Mouse (Mus musculus) ES-E14 (cell line): ENCODE data around the gene Chmp1a. TPM values are rescaled to one million over a fixed set of nuclear protein-coding genes. Genes with fewer than 3 reads are reported as not detected.
"Not testable (repeated sequence)": the region's sequence is repeated elsewhere in the genome, so short reads cannot be mapped to it uniquely, and the experiment has no call there.

Experiments used
- DNase-seq: peaks from one replicate; pipeline ENCODE4 v3.0.0-alpha.2; 2013; ENCODE audit warnings: low read depth, low spot score
- H3K27ac ChIP-seq: 2 replicates; pipeline ENCODE4 v1.5.1; 2012; ENCODE audit warnings: low read depth, mild to moderate bottlenecking, low read length, moderate library complexity, mixed read lengths; ENCODE audit not compliant: poor library complexity, insufficient read depth, severe bottlenecking
- H3K36me3 ChIP-seq: 2 replicates; pipeline ENCODE4 v1.6.1; 2012; ENCODE audit warnings: mild to moderate bottlenecking, low read length, moderate library complexity, mixed read lengths; ENCODE audit not compliant: control insufficient read depth, poor library complexity, insufficient read depth, severe bottlenecking
- H3K4me1 ChIP-seq, 2 experiments: fragments of 150-350 bp in 1 of 2; sonication (generic) in 1 of 2; 2 replicates each; pipeline ENCODE4 v1.6.1; 2012; ENCODE audit warnings: low read length in 2 of 2, mild to moderate bottlenecking in 1 of 2, mixed read lengths in 1 of 2; ENCODE audit not compliant: control insufficient read depth in 2 of 2, insufficient read depth in 2 of 2, poor library complexity in 1 of 2
- H3K4me3 ChIP-seq, 2 experiments: fragments of 150-350 bp in 1 of 2; sonication (generic) in 1 of 2; 2 replicates each; pipeline ENCODE4 v1.5.1; 2012; ENCODE audit warnings: low read length in 2 of 2, low read depth in 1 of 2, mild to moderate bottlenecking in 1 of 2, mixed read lengths in 1 of 2; ENCODE audit not compliant: insufficient read depth in 1 of 2, poor library complexity in 1 of 2, severe bottlenecking in 1 of 2
- H3K9ac ChIP-seq: 2 replicates; pipeline ENCODE4 v1.6.1; 2012; ENCODE audit warnings: low read depth, mild to moderate bottlenecking, low read length, mixed read lengths; ENCODE audit not compliant: poor library complexity, insufficient read depth, severe bottlenecking
- H3K9me3 ChIP-seq: fragments of 150-350 bp; sonication (generic); 2 replicates; pipeline ENCODE4 v1.6.1; 2012; ENCODE audit warnings: low read depth, mild to moderate bottlenecking, low read length; ENCODE audit not compliant: control insufficient read depth, insufficient read depth
- CHD2 ChIP-seq: IDR thresholded peaks from 2 replicates; pipeline ENCODE4 v1.6.1; 2014; ENCODE audit warnings: mild to moderate bottlenecking, low read depth, low read length, inconsistent platforms
- HCFC1 ChIP-seq: IDR thresholded peaks from 2 replicates; pipeline ENCODE4 v1.6.1; 2012; ENCODE audit warnings: low read length, inconsistent platforms, borderline replicate concordance; ENCODE audit not compliant: insufficient read depth
- MAFK ChIP-seq: IDR thresholded peaks from 2 replicates; pipeline ENCODE4 v1.6.1; 2014; ENCODE audit warnings: mild to moderate bottlenecking, low read depth, low read length, inconsistent platforms; ENCODE audit not compliant: insufficient read depth
- ZC3H11A ChIP-seq: IDR thresholded peaks from 2 replicates; pipeline ENCODE4 v1.6.1; 2012; ENCODE audit warnings: low read depth, mild to moderate bottlenecking, inconsistent platforms, low read length, borderline replicate concordance
- ZNF384 ChIP-seq: IDR thresholded peaks from 2 replicates; pipeline ENCODE4 v1.6.1; 2012; ENCODE audit warnings: low read depth, low read length, inconsistent platforms
- in situ Hi-C, 2 experiments: fragments of 600-800 bp; cut with MboI; formaldehyde crosslinking; loops; one replicate each; pipeline ENCODE4 v1.15.1; 2025; ENCODE audit warnings: low sequenced_read_pairs in 2 of 2, inconsistent platforms in 1 of 2; ENCODE audit not compliant: unreplicated experiment in 2 of 2
- total RNA-seq: library from RNA; depleted of rRNA; stranded (reverse); fragments of 300-350 nt; gene quantifications from 2 replicates; pipeline ENCODE4 v1.2.3, GENCODE M21; 2012

The Chmp1a gene
- total RNA-seq, 1 experiment, result 86.0 TPM

DNA sequence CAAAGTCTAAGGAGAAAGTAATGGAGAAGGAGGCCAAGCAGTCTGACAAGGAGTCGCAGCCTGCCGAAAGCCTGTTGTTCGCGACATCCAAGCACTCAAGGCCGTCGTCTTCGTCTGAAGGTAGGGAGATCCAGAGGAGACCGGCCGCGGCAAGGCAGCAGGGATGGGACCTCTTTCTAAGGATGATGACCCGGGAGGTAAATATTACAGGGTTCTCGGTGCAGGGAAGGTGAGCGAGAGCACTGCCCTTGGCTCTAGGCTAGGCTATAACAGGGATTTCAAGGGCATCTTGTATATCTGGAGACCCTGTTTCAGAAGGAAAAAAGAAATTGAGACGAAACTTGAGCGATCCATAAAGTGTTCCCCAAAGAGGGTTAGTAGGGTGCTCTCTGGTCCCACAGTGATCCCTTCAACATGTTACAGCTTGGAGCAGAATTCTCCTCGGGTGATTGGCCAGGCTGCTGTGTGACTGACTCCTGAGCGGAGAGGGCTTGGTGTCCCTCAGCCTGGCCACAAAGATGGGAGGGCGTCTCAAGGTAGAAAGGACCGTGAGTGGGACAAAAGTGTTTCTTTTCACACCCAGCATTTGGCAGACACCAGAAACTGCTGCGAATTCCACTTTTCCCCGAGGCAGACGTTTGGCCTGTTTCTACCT, 682 bp upstream of the Chmp1a start:
- Histone ChIP-seq H3K4me3 (peak overlapping the region; percentile 62 to 95), H3K4me1 (peaks cover 2 to 3% of the 10 kb centered on the region in 2 experiments; a peak in 2 of 4 replicates), H3K9ac (peak overlapping the region; percentile 58), H3K36me3 (peaks cover 15% of the 10 kb centered on the region), H3K27ac (no peak overlapping the region), H3K9me3 (no peaks in the 10 kb centered on the region)
- in situ Hi-C loops, result no loop called here
- no peak for DNase-seq
- TF ChIP-seq ZNF384, result no peak

DNA sequence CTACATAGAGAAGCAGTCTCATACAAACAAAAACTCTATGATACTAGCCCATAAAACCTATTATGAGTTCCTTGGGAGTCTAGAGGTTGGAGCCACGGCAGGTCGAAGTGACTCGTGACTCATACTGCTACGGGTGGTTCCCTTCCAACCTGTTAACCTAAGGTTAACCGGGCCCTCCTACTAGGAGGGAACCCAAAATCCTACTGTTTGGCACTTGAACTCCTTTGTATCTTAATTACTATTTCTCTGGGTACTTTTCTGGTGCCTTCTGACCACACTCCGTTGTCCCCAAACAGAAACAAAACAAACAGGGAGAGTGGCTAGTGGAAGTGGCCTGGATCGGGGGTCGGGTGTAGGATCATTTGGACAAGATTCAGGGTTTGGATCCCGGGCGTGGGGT, 687 bp downstream of the Chmp1a start:
- peaks cover 27% of the 10 kb centered on the region for H3K36me3 ChIP-seq
- H3K9me3 ChIP-seq, result no peaks in the 10 kb centered on the region
- peaks cover 0 to 2% of the 10 kb centered on the region in 2 experiments; a peak in 1 of 4 replicates for H3K4me1 ChIP-seq
- no peak overlapping the region for H3K27ac ChIP-seq
- TF ChIP-seq CHD2 (no peak), HCFC1 (no peak), MAFK (no peak), ZC3H11A (no peak), ZNF384 (no peak)
- in situ Hi-C loops, result no loop called here
- peak overlapping the region; percentile 83 to 95 for H3K4me3 ChIP-seq
- DNase-seq, result no peak
- peak overlapping the region; percentile 96 for H3K9ac ChIP-seq

DNA sequence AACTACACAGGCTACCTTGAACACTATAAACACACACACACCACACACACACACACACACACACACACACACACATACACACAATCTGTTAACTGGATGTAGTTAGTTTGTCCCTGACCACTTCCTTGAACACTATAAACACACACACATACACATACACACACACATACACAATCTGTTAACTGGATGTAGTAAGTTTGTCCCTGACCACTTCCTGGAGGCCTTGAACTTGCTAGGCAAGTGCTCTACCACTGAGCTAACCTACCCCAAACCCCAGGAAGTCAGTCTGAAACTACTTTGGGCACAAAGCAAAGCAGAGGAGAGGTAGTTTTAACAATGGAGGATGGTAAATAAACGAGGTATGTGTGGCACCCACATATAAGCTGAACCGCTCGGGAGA, 9.0 kb downstream of the Chmp1a start:
- peaks cover 29% of the 10 kb centered on the region for H3K36me3 ChIP-seq
- H3K27ac ChIP-seq, result no peak overlapping the region
- no peak for DNase-seq
- no peaks in the 10 kb centered on the region for H3K9me3 ChIP-seq
- no peaks in the 10 kb centered on the region for H3K4me1 ChIP-seq
- in situ Hi-C loops, result no loop called here
- no peak overlapping the region for H3K4me3 ChIP-seq
- H3K9ac ChIP-seq, result no peak overlapping the region
- no peak for TF ChIP-seq CHD2
- no peak for TF ChIP-seq HCFC1
- no peak for TF ChIP-seq ZC3H11A
- TF ChIP-seq ZNF384, result no peak
- no peak for TF ChIP-seq MAFK

DNA sequence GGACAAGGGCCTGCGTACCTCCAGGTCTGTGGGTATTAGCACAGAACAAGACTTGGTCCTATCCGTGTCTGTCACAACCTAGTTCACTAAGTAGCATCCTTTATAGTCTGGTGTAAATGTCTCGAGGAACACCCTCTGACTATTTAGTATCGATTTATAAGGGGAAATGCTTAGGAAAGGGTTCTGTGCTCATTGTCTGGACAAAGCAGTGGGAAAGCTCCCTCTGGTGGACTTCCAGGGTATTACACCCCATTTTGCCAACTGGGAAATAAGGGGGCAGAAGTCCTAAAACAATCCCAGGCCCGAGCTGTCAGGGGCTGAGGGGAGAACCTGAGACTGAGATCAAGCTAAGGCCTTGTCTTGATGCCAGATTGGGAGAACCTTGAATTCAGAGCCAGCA, 10.3 kb downstream of the Chmp1a start:
- H3K4me1 ChIP-seq, result peaks cover 0 to 2% of the 10 kb centered on the region in 2 experiments; a peak in 1 of 4 replicates
- H3K36me3 ChIP-seq, result peaks cover 17% of the 10 kb centered on the region
- TF ChIP-seq ZNF384 (no peak), ZC3H11A (peak; percentile 55; the same call in 1 of the 2 replicates)
- H3K4me3 ChIP-seq, result no peak overlapping the region
- peak; percentile 71 for DNase-seq
- no peak overlapping the region for H3K27ac ChIP-seq
- in situ Hi-C loops, result no loop called here
- no peak overlapping the region for H3K9ac ChIP-seq
- no peaks in the 10 kb centered on the region for H3K9me3 ChIP-seq

DNA sequence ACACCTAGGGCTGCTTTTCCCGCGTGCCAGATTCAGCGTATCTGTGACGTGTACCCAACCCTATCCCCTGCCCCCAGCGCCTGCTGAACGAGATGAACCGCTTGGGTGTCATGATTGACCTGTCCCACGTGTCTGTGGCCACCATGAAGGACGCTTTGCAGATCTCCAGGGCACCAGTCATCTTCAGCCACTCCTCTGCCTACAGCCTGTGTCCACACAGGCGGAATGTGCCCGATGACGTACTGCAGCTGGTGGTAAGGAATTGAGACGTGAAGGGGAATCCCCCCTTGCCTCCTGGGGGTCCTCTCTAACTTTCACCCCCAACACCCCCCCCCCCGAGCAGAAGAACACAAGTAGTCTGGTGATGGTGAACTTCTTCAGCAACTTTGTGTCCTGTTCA, 12.7 kb downstream of the Chmp1a start:
- Histone ChIP-seq H3K4me1 (peaks cover 0 to 2% of the 10 kb centered on the region in 2 experiments; a peak in 1 of 4 replicates), H3K9me3 (no peaks in the 10 kb centered on the region), H3K36me3 (no peaks in the 10 kb centered on the region), H3K9ac (no peak overlapping the region), H3K27ac (no peak overlapping the region), H3K4me3 (no peak overlapping the region)
- no peak for DNase-seq
- TF ChIP-seq ZNF384, result no peak
- TF ChIP-seq ZC3H11A, result no peak
- TF ChIP-seq MAFK, result no peak
- TF ChIP-seq CHD2, result no peak
- no peak for TF ChIP-seq HCFC1
- in situ Hi-C loops, result no loop called here

DNA sequence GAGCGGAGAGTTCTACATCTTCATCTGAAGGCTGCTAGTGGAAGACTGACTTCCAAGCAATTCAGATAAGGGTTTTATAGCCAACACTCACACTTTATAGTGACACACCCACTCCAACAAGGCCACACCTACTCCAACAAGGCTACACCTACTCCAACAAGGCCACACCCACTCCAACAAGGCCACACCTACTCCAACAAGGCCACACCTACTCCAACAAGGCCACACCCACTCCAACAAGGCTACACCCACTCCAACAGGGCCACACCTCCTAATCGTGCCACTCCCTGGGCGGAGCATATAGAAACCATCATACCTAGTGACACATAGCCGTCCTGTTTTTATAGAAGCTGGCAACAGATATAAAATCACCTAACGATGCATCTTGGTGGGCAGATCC, 15.5 kb downstream of the Chmp1a start:
- H3K9ac ChIP-seq, H3K36me3 ChIP-seq, H3K9me3 ChIP-seq, H3K4me1 ChIP-seq, H3K27ac ChIP-seq, in situ Hi-C loops: not testable (repeated sequence)
- peak overlapping the region in 1 of 2 experiments; percentile 5; a peak in 1 of 4 replicates for H3K4me3 ChIP-seq
- peak; percentile 45 for DNase-seq
